Mouse (Mus musculus): Measurements from ENCODE around the gene Itpa. TPM values are rescaled to one million over a fixed set of nuclear protein-coding genes. Genes with fewer than 3 reads are reported as not detected.
A peak's percentile ranks its signal among the peaks of the same experiment; 100 is the strongest.

The Itpa gene
- total and polyA plus RNA-seq, 3 experiments, result 59.1 to 123 (median 70.8) TPM

GRCm38 (mm10) chr2:130677211-130677610 lies 9.8 kb downstream of the Itpa start:
- no peak overlapping the region for H3K9ac ChIP-seq (ENCODE audit: insufficient read depth, low read depth)
- H3K27ac ChIP-seq (ENCODE audit: insufficient read depth, low read depth), result no peak overlapping the region
- H3K4me1 ChIP-seq (ENCODE audit: control insufficient read depth in 1 of 2, insufficient read depth in 2 of 2), result peaks cover 0 to 13% of the 10 kb centered on the region in 2 experiments; a peak in 2 of 4 replicates
- in situ Hi-C loops (cut with MboI; ENCODE audit: low pct_ligation_motif_present, low pct_unique_long_range_greater_than_20kb, low sequenced_read_pairs), result no loop called here
- no peak overlapping the region for H3K4me2 ChIP-seq (ENCODE audit: insufficient read depth, low read depth, poor library complexity, severe bottlenecking)
- no peak for TF ChIP-seq ZKSCAN1 (IDR thresholded peaks at IDR 0.05; ENCODE audit: borderline replicate concordance, low read depth, low read length)
- no peak overlapping the region for H3K4me3 ChIP-seq (replicated peaks in 1 of 3; ENCODE audit: low read depth in 2 of 3, low read length in 2 of 3, poor library complexity in 1 of 3)
- dilution Hi-C loops (cut with MboI; ENCODE audit: extremely low pct_ligation_motif_present, extremely low pct_unique_long_range_greater_than_20kb, low sequenced_read_pairs), result no loop called here
- no peaks in the 10 kb centered on the region; the same call in 1 of the 2 replicates for H3K79me2 ChIP-seq (replicated peaks; ENCODE audit: control insufficient read depth, extremely low read depth, insufficient read depth, poor library complexity, severe bottlenecking)
- H3K27me3 ChIP-seq (replicated peaks), result no peaks in the 10 kb centered on the region
- H3K9me3 ChIP-seq (replicated peaks; ENCODE audit: low read length), result no peaks in the 10 kb centered on the region
- no peak for DNase-seq (ENCODE audit: extremely low read depth)
- peaks cover 91 to 92% of the 10 kb centered on the region in 2 experiments for H3K36me3 ChIP-seq (replicated peaks in 1 of 2; ENCODE audit: control insufficient read depth in 1 of 2, insufficient read depth in 1 of 2, low read length in 1 of 2)

- no peak overlapping the region for H3K27ac ChIP-seq (ENCODE audit: insufficient read depth, low read depth)
- no peak overlapping the region for H3K9ac ChIP-seq (ENCODE audit: insufficient read depth, low read depth)
- H3K27me3 ChIP-seq (replicated peaks), result no peaks in the 10 kb centered on the region
- no peaks in the 10 kb centered on the region for H3K9me3 ChIP-seq (replicated peaks; ENCODE audit: low read length)
- peaks cover 85 to 93% of the 10 kb centered on the region in 2 experiments for H3K36me3 ChIP-seq (replicated peaks in 1 of 2; ENCODE audit: control insufficient read depth in 1 of 2, insufficient read depth in 1 of 2, low read length in 1 of 2)
- dilution Hi-C loops (cut with MboI; ENCODE audit: extremely low pct_ligation_motif_present, extremely low pct_unique_long_range_greater_than_20kb, low sequenced_read_pairs) (no loop called here), in situ Hi-C loops (cut with MboI; ENCODE audit: low pct_ligation_motif_present, low pct_unique_long_range_greater_than_20kb, low sequenced_read_pairs) (no loop called here)
- TF ChIP-seq MXI1 (IDR thresholded peaks at IDR 0.05; ENCODE audit: low read depth, low read length), result no peak
- no peak for TF ChIP-seq KAT2A (IDR thresholded peaks at IDR 0.05; ENCODE audit: insufficient replicate concordance, low read length)
- TF ChIP-seq RCOR1 (conservative IDR thresholded peaks at IDR 0.05; ENCODE audit: low read depth, low read length), result no peak
- no peak for TF ChIP-seq TBP (conservative IDR thresholded peaks at IDR 0.05; ENCODE audit: low read depth, low read length)
- TF ChIP-seq SMC3 (IDR thresholded peaks at IDR 0.05; ENCODE audit: low read depth, low read length), result no peak
- TF ChIP-seq USF1 (IDR thresholded peaks at IDR 0.05; ENCODE audit: low read depth, low read length), result no peak
- TF ChIP-seq UBTF (IDR thresholded peaks at IDR 0.05; ENCODE audit: low read depth, low read length), result no peak
- TF ChIP-seq CTCF (conservative IDR thresholded peaks at IDR 0.05 in 1 of 2, IDR thresholded peaks at IDR 0.05 in 1 of 2; ENCODE audit: low read depth in 2 of 2, low read length in 2 of 2), result no peak
- TF ChIP-seq MAFK (IDR thresholded peaks at IDR 0.05; ENCODE audit: insufficient replicate concordance, low read length), result no peak
- TF ChIP-seq TCF12 (IDR thresholded peaks at IDR 0.05; ENCODE audit: low read depth, low read length), result no peak
- TF ChIP-seq ZKSCAN1 (IDR thresholded peaks at IDR 0.05; ENCODE audit: borderline replicate concordance, low read depth, low read length), result no peak
- no peak for TF ChIP-seq HCFC1 (IDR thresholded peaks at IDR 0.05; ENCODE audit: low read depth, low read length)
- no peak for TF ChIP-seq MAX (IDR thresholded peaks at IDR 0.05; ENCODE audit: low read length)
- H3K79me2 ChIP-seq (replicated peaks; ENCODE audit: control insufficient read depth, extremely low read depth, insufficient read depth, poor library complexity, severe bottlenecking), result no peaks in the 10 kb centered on the region; the same call in 1 of the 2 replicates
- DNase-seq (ENCODE audit: extremely low read depth), result no peak
- no peak overlapping the region for H3K4me2 ChIP-seq (ENCODE audit: insufficient read depth, low read depth, poor library complexity, severe bottlenecking)
- H3K4me1 ChIP-seq (ENCODE audit: control insufficient read depth in 1 of 2, insufficient read depth in 2 of 2), result peaks cover 0 to 13% of the 10 kb centered on the region in 2 experiments; a peak in 2 of 4 replicates
- no peak overlapping the region for H3K4me3 ChIP-seq (replicated peaks in 1 of 3; ENCODE audit: low read depth in 2 of 3, low read length in 2 of 3, poor library complexity in 1 of 3)
These were observed 11.7 kb downstream of the Itpa start for GRCm38 (mm10) chr2:130679154-130679553.

GRCm38 (mm10) chr2:130679899-130680298 lies 12.5 kb downstream of the Itpa start:
- dilution Hi-C loops (cut with MboI; ENCODE audit: extremely low pct_ligation_motif_present, extremely low pct_unique_long_range_greater_than_20kb, low sequenced_read_pairs) (no loop called here), in situ Hi-C loops (cut with MboI; ENCODE audit: low pct_ligation_motif_present, low pct_unique_long_range_greater_than_20kb, low sequenced_read_pairs) (no loop called here)
- Histone ChIP-seq H3K4me3 (replicated peaks in 1 of 3; ENCODE audit: low read depth in 2 of 3, low read length in 2 of 3, poor library complexity in 1 of 3) (no peak overlapping the region), H3K4me2 (ENCODE audit: insufficient read depth, low read depth, poor library complexity, severe bottlenecking) (no peak overlapping the region), H3K79me2 (replicated peaks; ENCODE audit: control insufficient read depth, extremely low read depth, insufficient read depth, poor library complexity, severe bottlenecking) (no peaks in the 10 kb centered on the region; the same call in 1 of the 2 replicates), H3K27me3 (replicated peaks) (no peaks in the 10 kb centered on the region), H3K9ac (ENCODE audit: insufficient read depth, low read depth) (no peak overlapping the region), H3K36me3 (replicated peaks in 1 of 2; ENCODE audit: control insufficient read depth in 1 of 2, insufficient read depth in 1 of 2, low read length in 1 of 2) (peaks cover 87 to 94% of the 10 kb centered on the region in 2 experiments), H3K4me1 (ENCODE audit: control insufficient read depth in 1 of 2, insufficient read depth in 2 of 2) (peaks cover 0 to 13% of the 10 kb centered on the region in 2 experiments; a peak in 2 of 4 replicates), H3K27ac (ENCODE audit: insufficient read depth, low read depth) (no peak overlapping the region), H3K9me3 (replicated peaks; ENCODE audit: low read length) (no peaks in the 10 kb centered on the region)
- peak; percentile 56 for DNase-seq (ENCODE audit: extremely low read depth)
- no peak for TF ChIP-seq PAX5 (IDR thresholded peaks at IDR 0.05; ENCODE audit: low read length)
- TF ChIP-seq MEF2A (IDR thresholded peaks at IDR 0.05; ENCODE audit: borderline replicate concordance, low read depth, low read length), result no peak
- TF ChIP-seq HCFC1 (IDR thresholded peaks at IDR 0.05; ENCODE audit: low read depth, low read length), result no peak
- no peak for TF ChIP-seq SIN3A (IDR thresholded peaks at IDR 0.05; ENCODE audit: low read length)
- no peak for TF ChIP-seq CHD2 (IDR thresholded peaks at IDR 0.05; ENCODE audit: low read length)
